Mouse (Mus musculus): ENCODE measurements around the gene Stum.

The Stum gene

DNA sequence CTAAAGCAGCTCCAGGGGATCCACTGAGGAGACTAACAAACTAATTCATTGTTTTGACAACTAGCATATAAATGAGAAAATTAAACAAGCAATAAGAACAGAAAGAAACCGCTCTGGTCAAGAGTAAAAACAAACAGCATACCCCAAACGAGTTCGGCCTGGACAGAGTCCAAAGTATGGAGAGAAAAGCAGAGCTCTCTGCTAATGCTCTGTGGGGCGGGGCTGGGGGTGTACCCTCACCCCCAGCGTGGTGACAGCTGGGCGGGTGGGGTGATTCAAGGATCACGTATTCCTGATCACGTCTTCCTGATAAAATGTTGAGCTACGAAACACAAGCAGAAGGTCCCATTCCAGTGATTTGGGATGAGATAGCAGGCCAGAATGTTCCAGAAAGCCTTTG lies 9.5 kb upstream of the Stum start:
- no peak for DNase-seq

- DNase-seq, result no peak
Observed at GRCm38 (mm10) chr1:180485346-180485745, 2.0 kb upstream of the Stum start.

GRCm38 (mm10) chr1:180482840-180483398 lies 385 bp downstream of the Stum start:
- DNase-seq, result no peak

DNA sequence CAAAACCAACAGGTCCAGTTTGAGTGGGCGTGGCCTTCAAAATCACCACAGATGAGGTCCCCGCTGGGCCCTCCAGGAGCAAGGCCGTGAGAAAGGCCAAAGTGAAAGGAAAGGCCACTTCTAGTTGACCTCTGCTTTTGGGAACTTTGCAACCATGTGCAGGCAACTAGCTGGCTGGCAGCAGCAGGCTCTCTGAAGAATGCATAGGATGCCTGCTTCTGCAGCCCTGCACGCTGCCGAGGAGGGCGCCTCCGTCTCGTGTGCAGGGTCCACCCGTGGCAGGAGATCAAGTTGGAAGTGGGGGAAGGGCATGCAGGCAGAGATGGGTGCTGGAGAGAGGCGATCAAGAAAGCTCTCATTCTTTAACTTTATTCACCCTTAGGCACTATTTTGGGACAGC lies 1.3 kb downstream of the Stum start:
- DNase-seq, result peak; percentile 50

- no peak for DNase-seq
Observed at GRCm38 (mm10) chr1:180481331-180481730, 2.0 kb downstream of the Stum start.

GRCm38 (mm10) chr1:180480325-180480724 lies 3.0 kb downstream of the Stum start:
- no peak for DNase-seq

DNA sequence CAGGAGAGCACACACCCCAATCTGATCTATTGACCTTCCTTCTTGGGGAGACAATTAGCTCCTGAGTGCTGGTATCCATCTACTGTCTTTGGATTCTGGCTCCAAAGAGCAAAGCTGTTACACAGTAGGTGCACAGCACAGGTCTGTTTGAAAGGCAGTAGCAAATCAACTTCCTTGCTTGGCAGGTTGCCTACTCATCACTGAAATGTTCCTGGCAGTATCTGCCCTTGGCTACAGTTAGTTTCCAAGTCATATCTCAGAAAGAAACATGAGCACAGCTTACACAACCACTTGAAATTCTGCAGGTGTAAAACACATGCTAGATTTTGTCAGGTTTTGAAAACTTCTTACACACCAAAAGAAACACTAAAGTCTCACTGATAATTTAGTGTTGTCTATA lies 9.7 kb downstream of the Stum start:
- DNase-seq, result no peak

- no peak for DNase-seq
Observed at GRCm38 (mm10) chr1:180468004-180468403, 15.3 kb downstream of the Stum start.

- no peak for DNase-seq
Observed at GRCm38 (mm10) chr1:180465620-180466019, 17.7 kb downstream of the Stum start.

DNA sequence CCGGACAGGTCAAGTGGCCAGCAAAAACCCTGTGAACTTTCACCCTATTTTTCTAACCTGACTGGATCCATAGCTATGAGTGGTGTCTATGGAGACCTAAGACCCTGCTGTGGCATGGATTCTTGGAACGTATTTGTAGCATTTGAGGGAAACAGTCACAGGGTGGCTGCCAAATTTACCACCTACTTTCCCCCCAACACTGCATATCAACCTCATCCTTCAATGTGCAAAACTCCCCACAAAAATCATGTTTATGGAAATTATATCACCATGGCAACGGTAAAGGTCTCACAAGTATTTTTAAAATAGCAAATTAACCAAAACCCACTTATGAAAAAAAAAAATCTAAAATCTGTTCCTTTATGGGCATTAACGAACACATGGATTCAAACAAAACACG lies 18.9 kb downstream of the Stum start:
- DNase-seq, result no peak

- DNase-seq, result no peak
Observed at GRCm38 (mm10) chr1:180462983-180463475, 20.3 kb downstream of the Stum start.

DNA sequence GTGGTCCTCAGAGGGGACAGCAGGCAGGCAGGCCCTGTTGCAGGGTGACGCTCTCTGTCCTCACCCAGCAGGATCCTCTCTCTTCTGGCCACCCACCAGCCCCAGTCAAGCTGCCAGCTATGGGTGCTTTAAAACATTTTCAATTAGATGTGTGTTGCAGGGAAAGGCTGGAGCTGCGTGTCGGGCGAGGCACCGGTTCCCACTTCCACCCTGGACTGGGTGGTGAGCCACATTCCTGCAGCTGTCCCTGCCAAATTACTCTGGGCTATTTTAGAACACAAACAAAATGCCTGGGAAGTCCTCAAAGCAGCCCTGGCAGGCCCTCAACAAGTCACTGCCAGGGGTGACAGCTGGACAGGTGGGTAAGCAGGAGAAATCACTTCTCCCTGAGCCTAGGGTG lies 20.9 kb downstream of the Stum start:
- no peak for DNase-seq

- no peak for DNase-seq
Observed at GRCm38 (mm10) chr1:180460721-180461120, 22.6 kb downstream of the Stum start.

- peak; percentile 14 for DNase-seq
Observed at GRCm38 (mm10) chr1:180458680-180459079, 24.6 kb downstream of the Stum start.

DNA sequence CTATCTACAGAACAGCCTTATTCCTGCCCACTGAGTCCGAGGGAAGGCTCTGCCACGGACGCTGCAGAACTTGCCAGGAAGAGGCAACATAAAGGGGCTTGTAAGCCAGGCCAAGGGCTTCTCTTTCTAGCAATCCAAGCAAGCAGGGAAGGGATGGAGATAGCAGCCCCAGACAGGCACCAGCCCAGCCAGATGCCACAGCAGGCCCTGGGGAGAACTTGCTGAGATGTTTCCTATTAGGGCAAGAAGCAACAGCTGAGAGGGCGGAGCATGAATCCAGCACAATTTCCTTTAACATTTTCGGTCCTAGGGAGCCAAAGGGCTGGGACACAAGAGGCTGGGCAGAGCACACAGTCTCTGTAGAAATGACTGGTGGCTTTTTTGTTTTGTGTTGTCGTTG lies 25.0 kb downstream of the Stum start:
- DNase-seq, result peak; percentile 52

DNA sequence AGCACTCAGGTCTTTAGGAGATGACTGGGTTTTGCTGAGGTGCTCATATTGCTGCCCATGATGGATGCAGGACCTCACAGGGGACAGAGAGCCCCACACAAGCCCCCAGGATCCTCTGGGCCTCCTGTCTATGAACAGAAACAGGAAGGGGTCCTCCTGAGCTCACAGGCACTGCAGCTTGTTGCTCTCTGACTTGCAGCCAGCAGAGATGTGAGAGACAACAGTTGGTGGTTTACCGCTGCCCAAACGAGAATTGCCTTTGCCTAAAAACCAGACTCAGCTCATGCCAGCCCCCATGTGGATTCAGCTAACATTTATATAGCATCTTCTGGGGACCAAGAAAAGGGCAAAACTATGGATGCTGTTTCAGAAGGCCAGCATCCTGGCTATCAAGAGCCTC lies 33.7 kb downstream of the Stum start:
- DNase-seq, result no peak

DNA sequence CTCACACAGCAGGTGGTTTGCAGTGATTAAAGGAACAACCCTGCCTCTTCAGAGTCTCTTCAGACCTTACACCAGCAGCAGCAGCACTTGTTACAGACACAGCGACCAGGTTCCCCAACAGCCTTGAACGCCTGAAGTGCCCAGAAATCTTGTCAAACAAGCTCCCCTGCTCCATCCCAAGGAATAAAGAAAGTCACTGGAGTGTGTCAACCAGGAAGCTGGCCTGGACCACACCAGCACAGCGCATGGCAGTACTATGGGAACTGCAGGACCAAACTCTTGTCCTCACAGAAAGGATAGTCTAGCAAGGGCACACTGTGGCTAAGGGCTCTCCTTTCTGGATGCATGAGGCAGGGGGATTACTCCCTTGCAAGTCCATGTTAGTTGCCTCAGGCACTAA lies 38.9 kb downstream of the Stum start:
- no peak for DNase-seq

DNA sequence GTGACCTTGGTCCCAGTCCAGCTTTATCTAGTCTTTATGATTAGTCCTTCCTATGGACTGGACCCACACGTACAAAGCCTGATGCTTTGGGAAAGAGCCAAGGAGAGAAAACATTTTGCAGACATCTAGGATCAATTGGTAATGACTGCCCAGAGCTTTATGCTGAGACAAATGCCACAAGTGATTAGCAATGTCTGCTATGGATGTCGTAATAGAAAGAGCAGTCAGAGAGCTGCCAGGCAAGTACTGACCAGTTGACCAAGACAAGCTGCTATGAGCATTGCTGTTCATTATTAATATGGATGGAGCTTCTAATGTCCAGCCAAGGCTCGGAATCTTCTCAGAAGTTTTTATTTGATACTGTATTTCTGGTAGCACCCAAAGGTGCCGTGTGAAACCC lies 43.8 kb downstream of the Stum start:
- DNase-seq, result no peak

DNA sequence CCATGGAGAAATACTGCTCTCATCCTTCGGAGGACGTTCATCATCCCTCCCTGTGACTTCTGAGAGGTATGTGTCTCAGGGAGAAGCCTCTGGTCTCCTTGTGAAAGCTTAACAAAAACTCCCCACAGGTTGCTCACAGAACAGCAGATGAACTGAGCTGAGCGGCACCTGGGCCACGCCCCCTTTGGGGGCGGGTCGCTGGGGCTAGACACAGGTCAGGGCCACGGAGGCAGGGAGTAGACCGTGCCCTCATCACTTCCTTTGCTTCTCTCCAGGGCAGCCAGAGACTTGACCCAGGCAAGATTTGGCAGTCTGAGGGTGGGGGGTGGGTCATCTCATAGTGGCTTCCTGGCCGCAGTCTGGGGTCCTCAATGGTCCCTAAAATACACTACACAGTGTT lies 48.4 kb downstream of the Stum start:
- DNase-seq, result peak; percentile 39

- peak; percentile 91 for DNase-seq
Observed at GRCm38 (mm10) chr1:180433796-180434566, 49.3 kb downstream of the Stum start.

- DNase-seq, result peak; percentile 79
Observed at GRCm38 (mm10) chr1:180433098-180433538, 50.2 kb downstream of the Stum start.

- DNase-seq, result no peak
Observed at GRCm38 (mm10) chr1:180431833-180432232, 51.5 kb downstream of the Stum start.

DNA sequence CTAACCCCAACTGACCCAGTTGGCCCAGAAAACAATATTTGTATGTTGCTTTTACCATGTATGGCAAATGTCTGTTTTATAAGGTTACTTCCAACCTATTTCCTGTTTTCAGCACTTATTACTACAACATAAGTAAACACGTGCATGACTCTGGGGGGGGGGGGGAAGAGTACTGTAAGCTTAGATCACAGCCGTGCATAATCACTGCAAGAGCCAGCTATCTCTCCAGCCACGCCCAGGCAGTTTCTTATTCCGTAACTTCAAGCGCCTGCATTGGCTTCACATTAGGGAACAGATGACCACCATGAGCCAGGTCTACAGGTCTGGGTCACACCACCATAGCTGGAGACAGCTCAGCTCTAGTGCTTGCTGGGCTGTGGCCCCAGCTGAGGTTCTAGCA lies 53.5 kb downstream of the Stum start:
- no peak for DNase-seq

DNA sequence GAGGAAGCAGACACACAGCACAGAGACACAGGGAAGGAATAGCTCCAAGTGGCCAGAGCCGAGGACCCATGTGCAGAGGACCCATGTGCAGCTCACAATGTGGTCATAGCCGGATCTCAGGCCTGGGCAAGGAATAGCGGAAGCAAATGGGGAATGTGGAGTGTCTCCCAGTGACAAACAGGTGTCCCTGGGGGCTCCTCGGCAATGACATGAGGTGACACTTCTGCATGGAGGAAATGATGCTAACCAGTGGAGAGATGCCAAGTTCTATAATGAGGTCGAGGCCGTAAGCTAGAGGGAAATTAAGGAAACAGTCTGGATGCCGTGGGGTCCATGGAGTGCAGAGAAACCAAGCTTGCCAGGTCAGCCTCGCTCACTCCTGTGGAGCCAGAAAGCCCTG lies 54.4 kb downstream of the Stum start:
- DNase-seq, result no peak
